Mouse (Mus musculus) heart, adult 2 months (tissue): ENCODE data around the gene Syk. TPM values are rescaled to one million over a fixed set of nuclear protein-coding genes. Genes with fewer than 3 reads are reported as not detected.
A peak's percentile ranks its signal among the peaks of the same experiment; 100 is the strongest.

Experiments used
- DNase-seq, 2 experiments: peaks; one replicate each; pipeline ENCODE4 v3.0.0; 2021
- H3K27ac ChIP-seq: fragments of 200-600 bp; 2 replicates; pipeline ENCODE4 v1.8.1; 2022
- H3K27me3 ChIP-seq: fragments of 200-500 bp; 2 replicates; pipeline ENCODE4 v1.6.1; 2012; ENCODE audit warnings: mild to moderate bottlenecking, low read length, inconsistent platforms, mixed read lengths; ENCODE audit not compliant: control insufficient read depth, insufficient read depth
- H3K36me3 ChIP-seq: fragments of 200-500 bp; 2 replicates; pipeline ENCODE4 v1.6.1; 2012; ENCODE audit warnings: low read length, inconsistent platforms; ENCODE audit not compliant: control insufficient read depth, insufficient read depth
- H3K4me1 ChIP-seq: fragments of 200-500 bp; 2 replicates; pipeline ENCODE4 v1.6.1; 2011; ENCODE audit warnings: low read length; ENCODE audit not compliant: control insufficient read depth, insufficient read depth
- H3K4me3 ChIP-seq: fragments of 200-600 bp; 2 replicates; pipeline ENCODE4 v1.8.1; 2022
- H3K79me2 ChIP-seq: fragments of 200-500 bp; replicated peaks from 2 replicates; pipeline ENCODE4 v1.6.1; 2012; ENCODE audit warnings: mild to moderate bottlenecking, inconsistent platforms, low read length, moderate library complexity, mixed read lengths; ENCODE audit not compliant: control insufficient read depth, insufficient read depth
- H3K9ac ChIP-seq: fragments of 200-500 bp; 2 replicates; pipeline ENCODE4 v1.6.1; 2012; ENCODE audit warnings: low read depth, mild to moderate bottlenecking, control low read depth, inconsistent platforms, low read length, mixed read lengths
- CTCF ChIP-seq: fragments of 200-600 bp; IDR thresholded peaks from 2 replicates; pipeline ENCODE4 v1.8.1; 2022; ENCODE audit warnings: antibody characterized with exemption, mild to moderate bottlenecking, moderate library complexity
- EP300 ChIP-seq: fragments of 200-500 bp; IDR thresholded peaks from 2 replicates; pipeline ENCODE4 v1.6.1; 2011; ENCODE audit warnings: low read depth, low read length, control low read depth; ENCODE audit not compliant: insufficient read depth
- POLR2A ChIP-seq: fragments of 200-500 bp; IDR thresholded peaks from 2 replicates; pipeline ENCODE4 v1.6.1; 2011; ENCODE audit warnings: mild to moderate bottlenecking, low read depth, low read length, control low read depth; ENCODE audit not compliant: insufficient read depth
- WGBS: fragments of 180-500 bp; shearing (Covaris S2); methylation state at CpG from one replicate; pipeline ENCODE4 v1.1.7; 2018; 5-methylcytosine and 5-hydroxymethylcytosine counted together
- intact Hi-C: fragments of 180-260 bp; cut with DNase I; formaldehyde crosslinking; loops from one replicate; pipeline ENCODE4 v1.15.1; 2025
- long read RNA-seq: library from polyadenylated mRNA; stranded (forward); transcript quantifications from one replicate; pipeline ENCODE4 v2.0.0, GENCODE M21; 2021
- polyA plus RNA-seq: library from polyadenylated mRNA; depleted of rRNA; stranded (reverse); fragments of >200 nt; gene quantifications from 2 replicates; pipeline ENCODE4 v1.2.3, GENCODE M21; 2012; rRNA removed
- total RNA-seq, 2 experiments: library from RNA; stranded (reverse); gene quantifications; 2 replicates each; pipeline ENCODE4 v1.2.3; 2021

Syk gene
- 10 to 100 TPM; 16.0 to 17.6 TPM for total RNA-seq
- 14.0 and 19.7 TPM in 2 replicates for polyA plus RNA-seq
- long read RNA-seq, full-length matches to known transcripts, result 4 of 20 reads
- long read RNA-seq, partial matches to known transcripts, result 1 of 20 reads
- long read RNA-seq, other reads (novel, unspliced or antisense), result 15 of 20 reads

DNA sequence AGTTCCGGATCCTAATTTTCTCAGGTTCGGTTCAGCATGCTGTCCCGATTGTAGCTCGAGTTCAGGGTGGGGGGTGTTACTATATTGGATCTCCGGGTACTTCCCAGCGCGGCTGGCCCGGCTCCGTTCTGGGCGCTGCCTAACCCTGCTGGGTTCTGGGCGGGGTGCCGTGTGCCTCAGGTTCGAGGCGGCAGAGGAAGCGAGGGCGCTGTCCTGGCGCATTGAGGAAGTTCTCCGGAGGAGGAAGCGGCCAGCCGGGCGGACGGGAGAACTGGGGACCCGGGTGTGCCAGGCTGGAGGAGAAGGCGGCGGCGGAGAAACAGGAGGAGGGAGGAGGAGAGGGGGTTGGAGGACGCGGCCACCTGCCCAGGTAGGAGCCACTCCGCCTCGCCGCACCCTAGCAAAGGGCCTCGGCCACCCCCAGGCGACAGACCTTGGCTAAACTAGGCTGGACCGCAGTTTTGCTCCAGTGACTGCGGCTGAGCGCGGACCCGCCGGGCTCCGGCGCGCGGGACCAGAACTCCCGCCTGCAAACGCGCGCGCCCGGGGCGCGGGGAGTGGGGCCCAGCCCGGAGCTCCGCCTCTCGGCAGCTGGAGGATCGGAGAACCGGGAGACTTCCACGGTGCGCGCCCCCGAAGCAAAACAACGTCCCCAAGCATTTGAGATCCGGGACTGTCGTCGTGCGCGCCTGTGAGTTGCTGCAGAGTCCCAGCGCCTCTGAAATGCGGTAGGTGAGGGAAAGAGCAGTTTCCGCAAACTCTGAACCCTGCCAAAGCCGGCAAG, at the start of gene Syk:
TSS of gene Syk (plus strand) at position 296 of the 784 bp plus-strand sequence.
- Histone ChIP-seq H3K4me1 (peaks cover 4% of the 10 kb centered on the region), H3K27me3 (no peaks in the 10 kb centered on the region), H3K9ac (peak within 1 kb of the TSS; percentile 77), H3K79me2 (no peaks in the 10 kb centered on the region), H3K36me3 (no peaks in the 10 kb centered on the region; the same call in 1 of the 2 replicates), H3K27ac (peak within 1 kb of the TSS; percentile 78), H3K4me3 (peak within 1 kb of the TSS; percentile 55)
- under 1% methylated on average over 70 of the region's 70 CpGs for whole genome bisulfite sequencing
- TF ChIP-seq POLR2A (peak; percentile 48; the same call in 1 of the 2 replicates), CTCF (no peak)
- peak; percentile 79 to 85 for DNase-seq
- intact Hi-C loops, result no loop called here

GRCm38 (mm10) chr13:52533644-52534043, 49.3 kb upstream of the Syk start:
- no peak overlapping the region for H3K9ac ChIP-seq
- no peak for DNase-seq
- H3K4me1 ChIP-seq, result no peaks in the 10 kb centered on the region
- H3K27me3 ChIP-seq, result peaks cover 4% of the 10 kb centered on the region; the same call in 1 of the 2 replicates
- no peak overlapping the region for H3K27ac ChIP-seq
- TF ChIP-seq EP300, result no peak
- TF ChIP-seq CTCF, result no peak
- TF ChIP-seq POLR2A, result no peak
- H3K79me2 ChIP-seq, result no peaks in the 10 kb centered on the region
- WGBS, result 72% methylated on average over 5 of the region's 5 CpGs
- intact Hi-C loops, result loop anchor here (5.0 kb wide), 1 partner anchor 94 kb away; no protein-coding TSS in a partner anchor
- H3K36me3 ChIP-seq, result no peaks in the 10 kb centered on the region
- no peak overlapping the region for H3K4me3 ChIP-seq

DNA sequence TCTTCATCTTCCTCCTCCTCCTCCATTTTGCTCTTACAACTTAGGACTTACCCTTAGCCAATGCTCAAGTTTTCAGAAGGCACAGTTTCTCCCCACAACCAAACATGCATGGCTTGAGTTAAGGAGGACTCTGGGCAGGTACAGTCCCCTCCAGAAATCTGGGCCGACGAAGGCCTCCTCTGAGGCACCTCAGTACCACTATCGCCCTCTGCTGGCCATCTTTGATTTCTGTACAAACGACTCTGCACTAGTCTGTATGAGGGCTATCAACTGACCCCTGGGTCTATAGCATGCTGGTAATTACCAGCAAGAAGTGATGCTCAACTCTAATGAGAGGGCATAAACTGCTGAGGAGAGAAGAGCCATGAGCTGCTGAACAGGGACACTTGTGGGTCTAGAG, 47.4 kb upstream of the Syk start:
- H3K36me3 ChIP-seq, result no peaks in the 10 kb centered on the region
- H3K27ac ChIP-seq, result no peak overlapping the region
- no peaks in the 10 kb centered on the region for H3K4me1 ChIP-seq
- H3K79me2 ChIP-seq, result no peaks in the 10 kb centered on the region
- intact Hi-C loops, result loop anchor here (1.0 to 5.0 kb wide), 3 partner anchors 260 to 698 kb away; no protein-coding TSS in a partner anchor
- no peak overlapping the region for H3K9ac ChIP-seq
- H3K4me3 ChIP-seq, result no peak overlapping the region
- 6% methylated on average over 4 of the region's 4 CpGs for WGBS
- H3K27me3 ChIP-seq, result 0 out of 2 replicates have a peak, but pooled peaks cover under 1% of the 10 kb centered on the region
- peak; percentile 32 to 51 for DNase-seq
- TF ChIP-seq EP300 (no peak), POLR2A (no peak), CTCF (peak; percentile 82)

GRCm38 (mm10) chr13:52537754-52538587, 45.0 kb upstream of the Syk start:
- H3K4me3 ChIP-seq, result no peak overlapping the region
- no peaks in the 10 kb centered on the region for H3K79me2 ChIP-seq
- TF ChIP-seq POLR2A (no peak), EP300 (no peak), CTCF (no peak)
- 89% methylated on average over 26 of the region's 26 CpGs for WGBS
- no peaks in the 10 kb centered on the region for H3K4me1 ChIP-seq
- intact Hi-C loops, result loop anchor here (5.0 kb wide), 1 partner anchor 701 kb away; no protein-coding TSS in a partner anchor
- no peak overlapping the region for H3K27ac ChIP-seq
- no peaks in the 10 kb centered on the region for H3K27me3 ChIP-seq
- peak in 1 of 2 experiments; percentile 10 for DNase-seq
- no peaks in the 10 kb centered on the region for H3K36me3 ChIP-seq
- no peak overlapping the region for H3K9ac ChIP-seq

DNA sequence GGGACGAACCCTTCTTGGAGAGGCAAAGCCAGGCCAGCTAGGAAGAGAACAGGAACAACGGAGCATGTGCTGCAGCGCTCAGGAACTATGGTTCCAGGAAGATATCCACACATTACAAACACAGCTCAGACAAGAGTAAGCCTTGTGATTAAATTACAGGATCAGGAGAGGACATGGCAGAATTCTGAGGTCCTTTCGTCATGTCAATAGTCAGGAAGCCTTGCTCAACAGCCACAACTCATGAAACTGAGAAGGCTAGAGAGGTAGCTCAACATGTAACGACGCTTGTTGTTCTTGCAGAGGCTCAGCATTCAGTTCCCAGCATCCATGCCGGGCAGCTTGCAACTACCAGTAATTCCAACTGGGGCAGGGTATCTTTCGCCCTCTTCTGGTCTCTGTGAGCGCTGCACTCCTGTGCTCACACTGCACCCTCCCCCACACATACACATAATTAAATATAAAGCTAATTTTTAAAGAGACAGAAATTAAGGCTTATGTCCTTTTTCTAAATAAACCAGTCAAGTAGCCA, 44.3 kb upstream of the Syk start:
- TF ChIP-seq CTCF (peak; percentile 31), POLR2A (no peak), EP300 (no peak)

More for the DNA sequence above, 44.3 kb upstream of the Syk start:
- 83% methylated on average over 9 of the region's 9 CpGs for WGBS
- no peaks in the 10 kb centered on the region for H3K79me2 ChIP-seq
- H3K27ac ChIP-seq, result no peak overlapping the region
- intact Hi-C loops, result loop anchor here (5.0 kb wide), 1 partner anchor 701 kb away; no protein-coding TSS in a partner anchor
- no peak overlapping the region for H3K9ac ChIP-seq
- no peak for DNase-seq
- H3K36me3 ChIP-seq, result no peaks in the 10 kb centered on the region
- H3K27me3 ChIP-seq, result no peaks in the 10 kb centered on the region
- H3K4me3 ChIP-seq, result no peak overlapping the region
- no peaks in the 10 kb centered on the region for H3K4me1 ChIP-seq
